Mouse (Mus musculus) cerebellum, postnatal 25 days (tissue): ENCODE measurements around the gene Grk5.
"Not testable (repeated sequence)": the region's sequence is repeated elsewhere in the genome, so short reads cannot be mapped to it uniquely, and the experiment has no call there.

Experiments used
- DNase-seq, 2 experiments: peaks; one replicate each; pipeline ENCODE4 v3.0.0; 2021; ENCODE audit warnings: mixed read lengths in 2 of 2

The Grk5 gene

GRCm38 (mm10) chr19:60889714-60890315 lies at the start of gene Grk5:
Gene Grk5 (plus strand): TSS chr19:60889749.
- DNase-seq = peak; percentile 96 to 99

GRCm38 (mm10) chr19:60843324-60843723 lies 46.2 kb upstream of the Grk5 start:
- no peak for DNase-seq

GRCm38 (mm10) chr19:60845731-60846130 lies 43.8 kb upstream of the Grk5 start:
- DNase-seq = no peak

GRCm38 (mm10) chr19:60860868-60861700 lies 28.5 kb upstream of the Grk5 start, which contains the start of gene Sfxn4:
Gene Sfxn4 (minus strand): TSS chr19:60861479.
- peak; percentile 86 to 91 for DNase-seq

- not testable (repeated sequence) for DNase-seq
Observed at GRCm38 (mm10) chr19:60866169-60866568, 23.4 kb upstream of the Grk5 start.

GRCm38 (mm10) chr19:60870489-60870888 lies 19.1 kb upstream of the Grk5 start:
- no peak for DNase-seq

GRCm38 (mm10) chr19:60871366-60871765 lies 18.2 kb upstream of the Grk5 start:
- no peak for DNase-seq

GRCm38 (mm10) chr19:60872272-60872671 lies 17.3 kb upstream of the Grk5 start:
- DNase-seq = no peak

- DNase-seq = no peak
Observed at GRCm38 (mm10) chr19:60873501-60873900, 16.0 kb upstream of the Grk5 start.

- peak; percentile 92 to 96 for DNase-seq
Observed at GRCm38 (mm10) chr19:60874064-60874694, 15.4 kb upstream of the Grk5 start, which contains the start of gene Prdx3. Gene Prdx3 (minus strand): TSS chr19:60874556.

- DNase-seq = peak; percentile 27 to 58
Observed at GRCm38 (mm10) chr19:60883129-60883528, 6.4 kb upstream of the Grk5 start.

GRCm38 (mm10) chr19:60887637-60888036 lies 1.9 kb upstream of the Grk5 start:
- no peak for DNase-seq

GRCm38 (mm10) chr19:60889101-60889713 lies 342 bp upstream of the Grk5 start:
- DNase-seq = peak in 1 of 2 experiments; percentile 49

GRCm38 (mm10) chr19:60890391-60891122 lies 1.0 kb downstream of the Grk5 start:
- peak in 1 of 2 experiments; percentile 79 for DNase-seq

GRCm38 (mm10) chr19:60891123-60891470 lies 1.5 kb downstream of the Grk5 start:
- DNase-seq = peak; percentile 28 to 45

- DNase-seq = peak; percentile 73 to 87
Observed at GRCm38 (mm10) chr19:60891934-60892547, 2.5 kb downstream of the Grk5 start.

- DNase-seq = no peak
Observed at GRCm38 (mm10) chr19:60895251-60895880, 5.8 kb downstream of the Grk5 start.

GRCm38 (mm10) chr19:60903139-60903538 lies 13.6 kb downstream of the Grk5 start:
- no peak for DNase-seq

GRCm38 (mm10) chr19:60903971-60904370 lies 14.4 kb downstream of the Grk5 start:
- DNase-seq = no peak

GRCm38 (mm10) chr19:60905477-60905876 lies 15.9 kb downstream of the Grk5 start:
- DNase-seq = no peak

- DNase-seq = no peak
Observed at GRCm38 (mm10) chr19:60910304-60910703, 20.8 kb downstream of the Grk5 start.
